Mouse (Mus musculus): ENCODE data around the gene Gins2.

DNA sequence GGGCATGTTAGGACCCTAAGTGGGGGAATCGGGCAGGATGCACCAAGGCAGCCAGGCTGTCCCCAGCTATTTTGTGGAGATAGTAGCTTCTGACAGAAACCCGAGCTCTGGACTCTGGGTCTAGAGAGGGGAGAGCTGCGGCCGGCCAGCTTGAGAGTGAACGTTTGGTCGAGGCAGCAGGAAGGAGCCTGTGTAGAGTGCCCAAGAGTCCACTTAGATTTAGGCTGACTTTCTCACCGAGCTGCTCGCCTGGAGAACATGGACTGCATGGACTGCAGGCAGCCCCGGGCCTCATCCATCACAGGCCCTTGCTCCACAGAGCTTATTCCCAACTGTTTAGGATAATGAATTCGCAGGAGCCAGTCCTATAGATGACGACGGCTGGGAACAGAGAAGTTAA lies 38.7 kb downstream of the Gins2 start:
- TF ChIP-seq EP300 (IDR thresholded peaks at IDR 0.05; ENCODE audit: low read depth) (no peak), CTCF (IDR thresholded peaks at IDR 0.05; ENCODE audit: low read depth) (no peak)
